Mouse (Mus musculus) monocyte, adult 2 months (primary cell): Measurements from ENCODE around the gene Psmd13.
A peak's percentile ranks its signal among the peaks of the same experiment; 100 is the strongest.

Source experiments
- DNase-seq, 2 experiments: peaks; one replicate each; pipeline ENCODE4 v3.0.0; 2022; ENCODE audit warnings: low spot score in 2 of 2, low read depth in 1 of 2

Psmd13 gene

GRCm38 (mm10) chr7:140941222-140942051, 59.7 kb downstream of the Psmd13 start, which contains the start of gene Pgghg:
Gene Pgghg (plus strand): TSS chr7:140941391.
- DNase-seq: peak; percentile 79 to 85

- DNase-seq: no peak
Measured at GRCm38 (mm10) chr7:140942341-140942740, 60.6 kb downstream of the Psmd13 start.

- no peak for DNase-seq
Measured at GRCm38 (mm10) chr7:140942811-140943210, 61.0 kb downstream of the Psmd13 start.

- no peak for DNase-seq
Measured at GRCm38 (mm10) chr7:140943356-140943755, 61.6 kb downstream of the Psmd13 start.

- DNase-seq: no peak
Measured at GRCm38 (mm10) chr7:140944236-140944635, 62.5 kb downstream of the Psmd13 start.

GRCm38 (mm10) chr7:140945247-140945646, 63.5 kb downstream of the Psmd13 start:
- DNase-seq: no peak

- DNase-seq: no peak
Measured at GRCm38 (mm10) chr7:140946311-140946710, 64.5 kb downstream of the Psmd13 start.

- no peak for DNase-seq
Measured at GRCm38 (mm10) chr7:140946980-140947379, 65.2 kb downstream of the Psmd13 start.

- DNase-seq: no peak
Measured at GRCm38 (mm10) chr7:140948161-140948560, 66.4 kb downstream of the Psmd13 start.
